Mouse (Mus musculus) gastrocnemius, adult 18-20 months (tissue): ENCODE measurements around the gene Ttc28. TPM values are rescaled to one million over a fixed set of nuclear protein-coding genes. Genes with fewer than 3 reads are reported as not detected.

Experiments used
- DNase-seq: peaks from one replicate; pipeline ENCODE4 v3.0.0; 2021; ENCODE audit warnings: low spot score
- total RNA-seq, 2 experiments: library from RNA; stranded (reverse); gene quantifications; 2 replicates each; pipeline ENCODE4 v1.2.3; 2021

Gene Ttc28
- total RNA-seq, 2 experiments from 2014 or later = 12.3 to 13.2 TPM

- no peak for DNase-seq
These were observed 127.5 kb downstream of the Ttc28 start for GRCm38 (mm10) chr5:111007136-111007500.

- peak; percentile 48 for DNase-seq
These were observed 128.3 kb downstream of the Ttc28 start for GRCm38 (mm10) chr5:111007900-111008299.

- peak; percentile 57 for DNase-seq
These were observed 128.8 kb downstream of the Ttc28 start for GRCm38 (mm10) chr5:111008431-111008830.

- DNase-seq = no peak
These were observed 131.7 kb downstream of the Ttc28 start for GRCm38 (mm10) chr5:111011271-111011670.

- DNase-seq = peak; percentile 24
These were observed 132.5 kb downstream of the Ttc28 start for GRCm38 (mm10) chr5:111012064-111012463.

GRCm38 (mm10) chr5:111012587-111012986, 133.0 kb downstream of the Ttc28 start:
- no peak for DNase-seq

- DNase-seq = no peak
These were observed 135.4 kb downstream of the Ttc28 start for GRCm38 (mm10) chr5:111014960-111015359.

GRCm38 (mm10) chr5:111017319-111017718, 137.7 kb downstream of the Ttc28 start:
- no peak for DNase-seq

GRCm38 (mm10) chr5:111022339-111022738, 142.7 kb downstream of the Ttc28 start:
- DNase-seq = no peak

- no peak for DNase-seq
These were observed 143.3 kb downstream of the Ttc28 start for GRCm38 (mm10) chr5:111022940-111023339.

- DNase-seq = no peak
These were observed 145.0 kb downstream of the Ttc28 start for GRCm38 (mm10) chr5:111024621-111025020.

GRCm38 (mm10) chr5:111025476-111025875, 145.9 kb downstream of the Ttc28 start:
- no peak for DNase-seq

GRCm38 (mm10) chr5:111026209-111026608, 146.6 kb downstream of the Ttc28 start:
- DNase-seq = no peak

- DNase-seq = no peak
These were observed 148.7 kb downstream of the Ttc28 start for GRCm38 (mm10) chr5:111028340-111028739.

- DNase-seq = no peak
These were observed 149.3 kb downstream of the Ttc28 start for GRCm38 (mm10) chr5:111028952-111029351.

GRCm38 (mm10) chr5:111032687-111033295, 153.2 kb downstream of the Ttc28 start:
- no peak for DNase-seq

- DNase-seq = no peak
These were observed 153.9 kb downstream of the Ttc28 start for GRCm38 (mm10) chr5:111033489-111033888.

- DNase-seq = no peak
These were observed 157.6 kb downstream of the Ttc28 start for GRCm38 (mm10) chr5:111037123-111037748.

GRCm38 (mm10) chr5:111039771-111040170, 160.2 kb downstream of the Ttc28 start:
- no peak for DNase-seq

- no peak for DNase-seq
These were observed 162.3 kb downstream of the Ttc28 start for GRCm38 (mm10) chr5:111041952-111042351.

GRCm38 (mm10) chr5:111044193-111044592, 164.6 kb downstream of the Ttc28 start:
- DNase-seq = no peak

GRCm38 (mm10) chr5:111046359-111046758, 166.8 kb downstream of the Ttc28 start:
- DNase-seq = no peak

- no peak for DNase-seq
These were observed 167.4 kb downstream of the Ttc28 start for GRCm38 (mm10) chr5:111046841-111047476.
